Mouse (Mus musculus) C2C12 (cell line): ENCODE data around the gene Cit.

Source experiments
- CEBPB ChIP-seq: IDR thresholded peaks from one replicate; pipeline ENCODE4 v1.6.1; 2011; ENCODE audit warnings: low read depth, mild to moderate bottlenecking, control low read depth, moderate library complexity
- CTCF ChIP-seq: IDR thresholded peaks from one replicate; pipeline ENCODE4 v1.5.1; 2011; ENCODE audit not compliant: control insufficient read depth, insufficient read depth, insufficient read length
- FOSL1 ChIP-seq: IDR thresholded peaks from one replicate; pipeline ENCODE4 v1.8.0; 2011; ENCODE audit warnings: mild to moderate bottlenecking, low read length; ENCODE audit not compliant: poor library complexity, insufficient read depth, severe bottlenecking
- MAX ChIP-seq: IDR thresholded peaks from one replicate; pipeline ENCODE4 v1.6.1; 2011; ENCODE audit warnings: mild to moderate bottlenecking, control low read depth
- USF1 ChIP-seq: IDR thresholded peaks from one replicate; pipeline ENCODE4 v1.6.1; 2011; ENCODE audit warnings: low read depth, mild to moderate bottlenecking, control low read depth, moderate library complexity

DNA sequence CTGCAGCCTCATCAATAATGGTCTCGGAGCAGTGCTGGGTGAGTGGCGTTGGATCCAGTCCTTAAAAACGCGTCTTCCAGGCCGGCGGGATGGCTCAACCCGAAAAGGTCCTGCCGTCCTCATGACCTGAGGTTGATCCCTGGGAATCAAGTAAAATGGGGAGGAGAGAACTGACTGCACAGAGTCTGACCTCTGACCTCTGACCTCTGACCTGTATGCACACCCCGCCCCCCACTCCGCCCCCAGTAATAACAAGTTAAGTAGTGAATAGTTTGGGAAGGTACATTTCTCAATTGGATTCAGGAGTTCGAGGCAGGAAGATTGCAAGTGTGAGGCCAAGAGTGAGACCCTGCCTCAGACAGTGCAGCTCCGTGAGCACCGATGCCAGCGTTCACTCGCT is 24.1 kb downstream of the Cit start:
- TF ChIP-seq CTCF, result no peak
- TF ChIP-seq FOSL1, result no peak
- TF ChIP-seq USF1, result no peak
- no peak for TF ChIP-seq CEBPB
- no peak for TF ChIP-seq MAX
